Mouse (Mus musculus) naive thymus-derived CD4-positive, alpha-beta T cell, adult 2 months (primary cell): Measurements from ENCODE around the gene 1110008P14Rik.

ENCODE experiments used
- DNase-seq: peaks from one replicate; pipeline ENCODE4 v3.0.0-alpha.2; 2011; ENCODE audit warnings: low read depth

Gene 1110008P14Rik

GRCm38 (mm10) chr2:32408429-32409424 lies 27.0 kb upstream of the 1110008P14Rik start:
- no peak for DNase-seq

- DNase-seq, result no peak
Measured at GRCm38 (mm10) chr2:32407144-32407824, 25.5 kb upstream of the 1110008P14Rik start.

GRCm38 (mm10) chr2:32404663-32405062 lies 22.9 kb upstream of the 1110008P14Rik start:
- DNase-seq, result peak; percentile 99

- DNase-seq, result no peak
Measured at GRCm38 (mm10) chr2:32396695-32397094, 15.0 kb upstream of the 1110008P14Rik start.

- peak; percentile 91 for DNase-seq
Measured at GRCm38 (mm10) chr2:32395946-32396621, 14.3 kb upstream of the 1110008P14Rik start.

- DNase-seq, result peak; percentile 93
Measured at GRCm38 (mm10) chr2:32395484-32395945, 13.8 kb upstream of the 1110008P14Rik start, which contains the start of gene Ptges2. TSS of gene Ptges2 (plus strand) at chr2:32395896.

- no peak for DNase-seq
Measured at GRCm38 (mm10) chr2:32394973-32395372, 13.2 kb upstream of the 1110008P14Rik start.

- no peak for DNase-seq
Measured at GRCm38 (mm10) chr2:32392063-32392462, 10.3 kb upstream of the 1110008P14Rik start.

GRCm38 (mm10) chr2:32390871-32391270 lies 9.1 kb upstream of the 1110008P14Rik start:
- no peak for DNase-seq

- DNase-seq, result no peak
Measured at GRCm38 (mm10) chr2:32389157-32389556, 7.4 kb upstream of the 1110008P14Rik start.

GRCm38 (mm10) chr2:32387706-32388490 lies 6.2 kb upstream of the 1110008P14Rik start, which contains the start of gene Lcn2:
TSS of gene Lcn2 (minus strand) at chr2:32388252.
- DNase-seq, result no peak

- peak; percentile 28 for DNase-seq
Measured at GRCm38 (mm10) chr2:32382689-32383088, 951 bp upstream of the 1110008P14Rik start.

GRCm38 (mm10) chr2:32381141-32381774 lies 480 bp downstream of the 1110008P14Rik start:
- DNase-seq, result no peak

- DNase-seq, result no peak
Measured at GRCm38 (mm10) chr2:32380001-32380500, 1.7 kb downstream of the 1110008P14Rik start.

- DNase-seq, result no peak
Measured at GRCm38 (mm10) chr2:32376963-32377362, 4.8 kb downstream of the 1110008P14Rik start.

- no peak for DNase-seq
Measured at GRCm38 (mm10) chr2:32375317-32375940, 6.3 kb downstream of the 1110008P14Rik start.

GRCm38 (mm10) chr2:32374191-32374590 lies 7.5 kb downstream of the 1110008P14Rik start:
- DNase-seq, result no peak

- DNase-seq, result no peak
Measured at GRCm38 (mm10) chr2:32367315-32367714, 14.4 kb downstream of the 1110008P14Rik start.

- DNase-seq, result no peak
Measured at GRCm38 (mm10) chr2:32364121-32364520, 17.6 kb downstream of the 1110008P14Rik start.
